In the genomic region with DNA sequence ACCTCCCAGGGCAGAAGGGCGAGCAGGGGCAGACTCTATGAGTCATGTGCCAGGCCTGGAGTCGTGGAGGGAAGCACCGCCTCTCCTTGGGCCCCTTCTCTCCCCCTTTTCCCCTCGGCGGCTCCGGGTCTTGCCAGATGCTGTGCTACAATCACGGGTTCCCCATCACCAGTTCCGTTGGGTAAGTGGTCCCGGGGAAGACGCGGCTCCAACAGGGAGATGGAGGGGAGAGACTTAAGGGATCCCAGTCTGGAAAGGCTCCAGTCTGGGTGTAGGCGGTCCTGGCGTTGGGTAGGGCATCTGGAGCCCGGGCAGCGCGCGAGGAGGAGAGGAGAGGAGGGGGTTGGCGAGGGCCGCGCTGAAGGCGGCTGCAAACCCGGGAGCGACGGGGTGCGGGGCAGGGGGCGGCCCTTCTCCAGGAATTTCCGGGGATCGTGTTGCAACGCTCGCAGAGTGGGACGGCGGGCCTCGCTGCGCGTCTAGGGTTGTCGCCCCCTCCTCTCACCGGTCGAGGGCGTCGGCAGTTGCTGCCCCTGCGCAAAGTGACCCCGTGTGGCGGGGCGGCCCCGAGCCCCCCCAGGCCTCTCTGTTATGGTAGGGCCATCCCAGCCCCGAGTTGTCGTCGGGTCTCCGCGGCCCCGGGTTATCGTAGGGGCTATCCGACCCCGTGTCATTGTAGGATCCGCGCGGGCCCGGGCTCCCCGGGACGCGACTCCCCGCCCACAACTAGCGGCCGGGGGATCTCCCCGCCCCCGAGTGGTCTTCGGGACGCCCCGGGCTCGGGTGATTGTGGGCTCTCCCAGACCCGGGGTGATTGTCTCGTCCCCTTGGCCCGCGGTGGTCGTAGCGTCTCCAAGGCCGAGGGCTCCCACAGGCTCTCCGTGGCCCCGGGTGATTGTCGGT, we compare ENCODE assay signal across 8 mouse cellular contexts. TPM values are rescaled to one million over a fixed set of nuclear protein-coding genes. Genes with fewer than 3 reads are reported as not detected.
DNase-seq lines count a peak whose midpoint lies in the region; ATAC-seq and TF ChIP-seq lines count a peak whose summit lies in the region.

A gene (plus strand): TSS at position 100 of the 903 bp plus-strand sequence.

- WGBS in embryonic facial prominence, embryonic 13.5 days: under 1% methylated on average over 80 of the region's 80 CpGs
- under 1% methylated on average over 73 of the region's 80 CpGs for WGBS in heart, adult 2 months
- 0% methylated on average over 68 of the region's 80 CpGs for WGBS in limb, embryonic 11.5 days
- under 1% methylated on average over 79 of the region's 80 CpGs for WGBS in midbrain, embryonic 11.5 days
- WGBS in stomach, embryonic 15.5 days: under 1% methylated on average over 78 of the region's 80 CpGs

- intact Hi-C loops in heart, adult 2 months (cut with DNase I): no loop called here

- peak; percentile 71 to 76 for DNase-seq in heart, adult 2 months
- DNase-seq in kidney, adult 11 months: peak; percentile 75
- DNase-seq in limb, embryonic 11.5 days (ENCODE audit: low spot score): peak; percentile 95
- peak; percentile 97 for DNase-seq in midbrain, embryonic 11.5 days (ENCODE audit: low spot score, missing footprints)

- 0 out of 2 replicates have a peak, but pooled peaks have one; percentile 51 for TF ChIP-seq POLR2A in heart, adult 2 months (IDR thresholded peaks at IDR 0.05; ENCODE audit: insufficient read depth, low read depth, low read length)

- peaks cover 15% of the 10 kb centered on the region for H3K9me3 ChIP-seq in erythroblast, embryonic 14.5 days (ENCODE audit: control insufficient read depth, low read length)
- no peaks in the 10 kb centered on the region for H3K9me3 ChIP-seq in embryonic facial prominence, embryonic 13.5 days
- no peaks in the 10 kb centered on the region for H3K9me3 ChIP-seq in limb, embryonic 11.5 days (ENCODE audit: control insufficient read depth, low read length)
- H3K9me3 ChIP-seq in midbrain, embryonic 11.5 days (ENCODE audit: control insufficient read depth, low read length): no peaks in the 10 kb centered on the region
- no peaks in the 10 kb centered on the region for H3K9me3 ChIP-seq in stomach, embryonic 15.5 days

- ATAC-seq in erythroblast, adult 5-6 weeks (replicated peaks; ENCODE audit: low FRiP score, poor library complexity, severe bottlenecking): no peak
- peak; percentile 85 for ATAC-seq in embryonic facial prominence, embryonic 13.5 days (ENCODE audit: insufficient number of reproducible peaks, insufficient read depth, low FRiP score, low TSS enrichment, low read depth)
- peak; percentile 84 for ATAC-seq in limb, embryonic 11.5 days (ENCODE audit: insufficient number of reproducible peaks, low FRiP score, low TSS enrichment, low read depth)
- peak; percentile 75 for ATAC-seq in midbrain, embryonic 11.5 days (ENCODE audit: low FRiP score)
- ATAC-seq in stomach, embryonic 15.5 days (ENCODE audit: insufficient read depth, low FRiP score, low read depth): peak; percentile 79

- peak within 1 kb of the TSS; percentile 71 for H3K4me2 ChIP-seq in embryonic facial prominence, embryonic 13.5 days
- H3K4me2 ChIP-seq in limb, embryonic 11.5 days (ENCODE audit: low read depth, severe bottlenecking): peak within 1 kb of the TSS; percentile 60
- H3K4me2 ChIP-seq in midbrain, embryonic 11.5 days: peak within 1 kb of the TSS; percentile 64
- peak within 1 kb of the TSS; percentile 75 for H3K4me2 ChIP-seq in stomach, embryonic 15.5 days

- H3K36me3 ChIP-seq in erythroblast, embryonic 14.5 days (ENCODE audit: control insufficient read depth): no peaks in the 10 kb centered on the region; the same call in 1 of the 2 replicates
- peaks cover 31% of the 10 kb centered on the region for H3K36me3 ChIP-seq in embryonic facial prominence, embryonic 13.5 days
- no peaks in the 10 kb centered on the region for H3K36me3 ChIP-seq in heart, adult 2 months (ENCODE audit: control insufficient read depth, insufficient read depth, low read length)
- peaks cover 11% of the 10 kb centered on the region; the same call in 1 of the 2 replicates for H3K36me3 ChIP-seq in limb, embryonic 11.5 days (ENCODE audit: control insufficient read depth, insufficient read depth, low read length)
- peaks cover 9% of the 10 kb centered on the region for H3K36me3 ChIP-seq in midbrain, embryonic 11.5 days (ENCODE audit: control insufficient read depth, insufficient read depth, low read length)
- peaks cover 18% of the 10 kb centered on the region; the same call in 1 of the 2 replicates for H3K36me3 ChIP-seq in stomach, embryonic 15.5 days

- H3K4me1 ChIP-seq in erythroblast, embryonic 14.5 days (ENCODE audit: control insufficient read depth): peaks cover 23% of the 10 kb centered on the region
- peaks cover 20% of the 10 kb centered on the region for H3K4me1 ChIP-seq in embryonic facial prominence, embryonic 13.5 days
- 0 out of 2 replicates have a peak, but pooled peaks cover 1% of the 10 kb centered on the region for H3K4me1 ChIP-seq in heart, adult 2 months (ENCODE audit: control insufficient read depth, insufficient read depth, low read length)
- H3K4me1 ChIP-seq in limb, embryonic 11.5 days (ENCODE audit: control insufficient read depth, insufficient read depth, low read length): peaks cover 7% of the 10 kb centered on the region; the same call in 1 of the 2 replicates
- H3K4me1 ChIP-seq in midbrain, embryonic 11.5 days (ENCODE audit: control insufficient read depth, insufficient read depth, low read length): peaks cover 10% of the 10 kb centered on the region
- peaks cover 12% of the 10 kb centered on the region for H3K4me1 ChIP-seq in stomach, embryonic 15.5 days

- H3K9ac ChIP-seq in embryonic facial prominence, embryonic 13.5 days: peak within 1 kb of the TSS; percentile 94
- peak within 1 kb of the TSS; percentile 78 for H3K9ac ChIP-seq in heart, adult 2 months (ENCODE audit: low read depth, low read length)
- peak within 1 kb of the TSS; percentile 93 for H3K9ac ChIP-seq in limb, embryonic 11.5 days (ENCODE audit: low read length)
- H3K9ac ChIP-seq in midbrain, embryonic 11.5 days (ENCODE audit: low read length): peak within 1 kb of the TSS; percentile 81
- H3K9ac ChIP-seq in stomach, embryonic 15.5 days: peak within 1 kb of the TSS; percentile 63

- no peaks in the 10 kb centered on the region for H3K79me2 ChIP-seq in heart, adult 2 months (replicated peaks; ENCODE audit: control insufficient read depth, insufficient read depth, low read length)

- peaks cover 74% of the 10 kb centered on the region for H3K27me3 ChIP-seq in erythroblast, embryonic 14.5 days (ENCODE audit: control insufficient read depth)
- no peaks in the 10 kb centered on the region for H3K27me3 ChIP-seq in embryonic facial prominence, embryonic 13.5 days
- no peaks in the 10 kb centered on the region for H3K27me3 ChIP-seq in heart, adult 2 months (ENCODE audit: control insufficient read depth, insufficient read depth, low read length)
- no peaks in the 10 kb centered on the region for H3K27me3 ChIP-seq in limb, embryonic 11.5 days (ENCODE audit: control insufficient read depth, insufficient read depth, low read length)
- H3K27me3 ChIP-seq in midbrain, embryonic 11.5 days (ENCODE audit: control insufficient read depth, insufficient read depth, low read length): no peaks in the 10 kb centered on the region
- no peaks in the 10 kb centered on the region for H3K27me3 ChIP-seq in stomach, embryonic 15.5 days (replicated peaks)

- TF ChIP-seq CTCF in heart, adult 2 months (IDR thresholded peaks at IDR 0.05): no peak

- TF ChIP-seq EP300 in heart, adult 2 months (IDR thresholded peaks at IDR 0.05; ENCODE audit: insufficient read depth, low read depth, low read length): no peak

- peak within 1 kb of the TSS; percentile 100 for H3K27ac ChIP-seq in embryonic facial prominence, embryonic 13.5 days
- peak within 1 kb of the TSS; percentile 64 for H3K27ac ChIP-seq in heart, adult 2 months
- peak within 1 kb of the TSS; percentile 100 for H3K27ac ChIP-seq in limb, embryonic 11.5 days (replicated peaks; ENCODE audit: low read depth, low read length)
- H3K27ac ChIP-seq in midbrain, embryonic 11.5 days (ENCODE audit: low read depth, low read length): peak within 1 kb of the TSS; percentile 91
- H3K27ac ChIP-seq in stomach, embryonic 15.5 days: peak within 1 kb of the TSS; percentile 98

- peak within 1 kb of the TSS; percentile 52 for H3K4me3 ChIP-seq in erythroblast, embryonic 14.5 days (replicated peaks)
- H3K4me3 ChIP-seq in embryonic facial prominence, embryonic 13.5 days: peak within 1 kb of the TSS; percentile 78
- H3K4me3 ChIP-seq in heart, adult 2 months: peak within 1 kb of the TSS; percentile 73
- peak within 1 kb of the TSS; percentile 81 for H3K4me3 ChIP-seq in limb, embryonic 11.5 days (ENCODE audit: low read depth, low read length)
- peak within 1 kb of the TSS; percentile 54 for H3K4me3 ChIP-seq in midbrain, embryonic 11.5 days (ENCODE audit: low read depth, low read length)
- peak within 1 kb of the TSS; percentile 75 for H3K4me3 ChIP-seq in stomach, embryonic 15.5 days (replicated peaks)

RNA-seq across cellular contexts. Expression of the gene that starts here (rescaled TPM):
- polyA plus RNA-seq in erythroblast, embryonic 14.5 days (2012): 0.13 and 0.26 TPM in 2 replicates
- 7.9 TPM in 1 of 2 replicates, not detected in the other for total RNA-seq in erythroblast, adult 5-6 weeks (2015; ENCODE audit: low replicate concordance)
- 1.3 and 9.9 TPM in 2 replicates for total RNA-seq in erythroblast, adult 5-6 weeks (2017; ENCODE audit: low replicate concordance)
- polyA plus RNA-seq in embryonic facial prominence, embryonic 13.5 days (2015; fragmentation: Nextera tagmentation; extraction: Ambion mirVana): 172 and 188 TPM in 2 replicates
- total RNA-seq in heart, adult 2 months (2021): 1 to 10 TPM; 8.2 to 9.8 TPM
- 17.2 and 17.5 TPM in 2 replicates for polyA plus RNA-seq in heart, adult 2 months (2012; rRNA removed)
- polyA plus RNA-seq in limb, embryonic 11.5 days (2014; fragmentation: Nextera tagmentation; extraction: Ambion mirVana): 142 and 144 TPM in 2 replicates
- polyA plus RNA-seq in midbrain, embryonic 11.5 days (2014; fragmentation: Nextera tagmentation; extraction: Ambion mirVana): 54.7 and 55.1 TPM in 2 replicates
- polyA plus RNA-seq in stomach, embryonic 15.5 days (2015; fragmentation: Nextera tagmentation; extraction: Ambion mirVana): 111 and 120 TPM in 2 replicates

Comparison
In these comparisons a context has a peak if more than half of its experiments do, and no peak if none do; other contexts are left out.
1. RNA of the gene that starts here (polyA plus RNA-seq): 172 to 188 TPM in embryonic facial prominence, embryonic 13.5 days, 142 to 144 TPM in limb, embryonic 11.5 days, 111 to 120 TPM in stomach, embryonic 15.5 days, 54.7 to 55.1 TPM in midbrain, embryonic 11.5 days and 17.2 to 17.5 TPM in heart, adult 2 months; 0.13 to 0.26 TPM in erythroblast, embryonic 14.5 days; every median in the first group is over 10 times any median in the second.
2. Peak in every context shown above with its lines, with median percentiles within 50 percentile points of each other: H3K4me3 ChIP-seq, H3K27ac ChIP-seq, H3K4me2 ChIP-seq, H3K9ac ChIP-seq and DNase-seq.